Mouse (Mus musculus) spleen, postnatal 4 days (tissue): Measurements from ENCODE around the gene Nmrk2.
"Not testable (repeated sequence)": the region's sequence is repeated elsewhere in the genome, so short reads cannot be mapped to it uniquely, and the experiment has no call there.

Experiments
- DNase-seq, 2 experiments: peaks; one replicate each; pipeline ENCODE4 v3.0.0; 2022; ENCODE audit warnings: low spot score in 2 of 2

Nmrk2 gene

DNA sequence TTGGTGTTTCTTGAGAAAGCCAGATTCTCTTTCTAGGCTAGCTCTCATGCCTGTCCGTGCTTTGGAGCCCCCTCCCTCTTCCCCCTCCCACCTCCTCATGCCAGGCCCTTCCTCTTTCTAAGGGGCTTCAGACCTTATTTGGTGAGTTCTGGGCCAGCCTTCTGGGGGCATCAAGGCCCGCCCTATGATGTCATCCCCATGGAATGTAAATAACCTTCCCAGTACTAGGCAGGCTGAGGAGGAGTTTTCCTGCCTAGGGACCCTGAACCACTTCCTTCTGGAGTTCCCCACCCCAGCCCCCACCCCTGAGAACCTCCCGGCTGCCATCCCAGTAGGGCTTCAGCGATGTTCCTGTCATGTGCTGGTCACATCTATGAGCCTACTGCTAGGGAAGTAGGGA is 17.1 kb downstream of the Nmrk2 start:
- DNase-seq: no peak

DNA sequence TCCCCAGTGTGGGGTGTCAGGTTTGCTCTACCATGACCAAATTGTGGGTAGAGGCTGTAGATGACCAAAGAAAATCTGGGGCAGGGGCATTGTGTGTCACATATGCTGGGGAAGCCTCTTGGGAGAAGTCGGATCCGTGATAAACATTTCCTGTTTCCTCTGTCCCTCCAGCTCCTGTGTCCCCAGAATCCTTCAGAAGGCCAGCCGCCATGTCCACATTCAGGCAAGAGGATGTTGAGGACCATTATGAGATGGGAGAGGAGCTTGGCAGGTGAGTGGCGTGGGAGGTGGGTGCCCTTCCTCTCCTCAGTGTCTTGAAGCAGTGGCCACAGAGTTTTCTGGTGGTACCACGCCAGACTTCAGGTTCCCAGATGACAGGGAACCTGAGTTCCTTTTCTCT is 18.0 kb downstream of the Nmrk2 start, which contains the start of gene 4930442H23Rik:
4930442H23Rik (minus strand) TSS at position 45 of the 400 bp plus-strand sequence.
- DNase-seq: no peak

DNA sequence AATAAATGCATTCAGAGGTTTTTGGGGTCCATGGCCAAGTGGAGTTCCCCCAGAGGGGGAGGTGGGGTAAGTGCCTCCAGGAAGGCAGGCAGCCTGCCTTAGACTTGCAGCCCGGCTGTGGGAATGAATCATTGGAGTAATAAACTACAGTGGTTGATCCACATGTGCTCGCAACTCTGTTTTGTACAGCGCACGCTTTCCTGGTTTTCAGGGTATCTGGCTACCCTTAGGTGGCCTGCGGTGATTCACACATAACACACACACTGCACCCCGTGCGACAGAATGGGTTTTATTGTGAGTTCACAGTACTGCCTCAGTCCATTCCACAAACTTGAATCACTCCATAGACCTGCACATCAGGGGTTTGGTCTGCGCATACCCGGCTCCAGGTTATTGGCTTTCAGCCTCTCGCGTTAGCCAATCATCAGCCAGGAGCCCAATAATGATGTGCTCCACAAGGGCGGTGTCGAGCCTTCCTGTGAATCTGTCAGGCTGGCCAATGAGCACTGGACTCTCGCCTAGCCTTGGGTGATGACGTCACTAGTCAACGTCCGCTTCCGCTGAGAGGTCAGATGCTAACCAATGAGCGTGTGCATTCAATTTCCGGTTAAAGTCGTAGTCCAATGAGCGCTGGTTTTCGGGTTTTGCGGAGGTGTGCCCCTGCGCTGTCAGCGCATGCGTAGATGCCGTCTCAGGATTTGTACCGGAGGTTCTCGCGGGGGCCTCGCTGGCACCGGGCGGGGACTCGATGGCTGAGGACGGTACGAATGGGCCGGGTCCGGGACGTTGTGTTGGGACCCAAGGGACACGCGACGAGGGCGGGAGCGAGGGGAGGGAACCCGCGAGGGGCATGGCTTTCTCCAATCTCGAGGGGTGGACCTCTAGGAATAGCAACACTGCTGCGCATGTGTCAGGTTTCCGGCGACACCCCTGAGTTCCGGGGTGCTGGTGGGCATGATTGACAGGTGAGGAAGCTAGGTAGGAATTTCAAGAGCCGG is 19.2 kb downstream of the Nmrk2 start, which contains the start of gene Dapk3:
Dapk3 (plus strand) TSS at position 670 of the 998 bp plus-strand sequence.
- peak; percentile 93 to 96 for DNase-seq

DNA sequence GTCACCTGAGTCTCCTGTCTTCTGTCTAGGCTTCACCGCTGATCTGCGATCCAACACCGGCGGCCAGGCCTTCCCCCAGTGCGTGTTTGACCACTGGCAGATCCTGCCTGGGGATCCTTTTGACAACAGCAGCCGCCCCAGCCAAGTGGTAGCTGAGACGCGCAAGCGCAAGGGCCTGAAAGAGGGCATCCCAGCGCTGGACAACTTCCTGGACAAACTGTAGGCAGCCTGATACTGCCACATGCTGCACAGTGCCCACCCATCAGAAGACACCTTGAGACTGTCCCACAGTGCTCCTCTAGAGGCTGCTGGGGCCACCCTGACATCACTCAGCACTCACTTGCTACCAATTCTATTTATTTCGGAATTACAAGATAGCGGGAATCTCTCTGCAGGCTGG is 20.0 kb downstream of the Nmrk2 start:
- not testable (repeated sequence) for DNase-seq

DNA sequence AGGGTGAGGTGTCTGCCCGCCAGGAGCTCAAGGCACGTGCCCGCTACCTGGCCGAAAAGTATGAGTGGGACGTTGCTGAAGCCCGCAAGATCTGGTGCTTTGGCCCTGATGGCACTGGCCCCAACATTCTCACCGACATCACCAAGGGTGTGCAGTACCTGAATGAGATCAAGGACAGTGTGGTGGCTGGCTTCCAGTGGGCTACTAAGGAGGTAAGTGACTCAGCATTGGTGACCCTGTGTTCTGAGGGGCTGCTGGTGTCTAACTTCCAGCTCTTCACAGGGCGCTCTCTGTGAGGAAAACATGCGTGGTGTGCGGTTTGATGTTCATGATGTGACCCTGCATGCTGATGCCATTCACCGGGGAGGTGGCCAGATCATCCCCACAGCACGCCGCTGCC is 20.9 kb downstream of the Nmrk2 start:
- DNase-seq: no peak

DNA sequence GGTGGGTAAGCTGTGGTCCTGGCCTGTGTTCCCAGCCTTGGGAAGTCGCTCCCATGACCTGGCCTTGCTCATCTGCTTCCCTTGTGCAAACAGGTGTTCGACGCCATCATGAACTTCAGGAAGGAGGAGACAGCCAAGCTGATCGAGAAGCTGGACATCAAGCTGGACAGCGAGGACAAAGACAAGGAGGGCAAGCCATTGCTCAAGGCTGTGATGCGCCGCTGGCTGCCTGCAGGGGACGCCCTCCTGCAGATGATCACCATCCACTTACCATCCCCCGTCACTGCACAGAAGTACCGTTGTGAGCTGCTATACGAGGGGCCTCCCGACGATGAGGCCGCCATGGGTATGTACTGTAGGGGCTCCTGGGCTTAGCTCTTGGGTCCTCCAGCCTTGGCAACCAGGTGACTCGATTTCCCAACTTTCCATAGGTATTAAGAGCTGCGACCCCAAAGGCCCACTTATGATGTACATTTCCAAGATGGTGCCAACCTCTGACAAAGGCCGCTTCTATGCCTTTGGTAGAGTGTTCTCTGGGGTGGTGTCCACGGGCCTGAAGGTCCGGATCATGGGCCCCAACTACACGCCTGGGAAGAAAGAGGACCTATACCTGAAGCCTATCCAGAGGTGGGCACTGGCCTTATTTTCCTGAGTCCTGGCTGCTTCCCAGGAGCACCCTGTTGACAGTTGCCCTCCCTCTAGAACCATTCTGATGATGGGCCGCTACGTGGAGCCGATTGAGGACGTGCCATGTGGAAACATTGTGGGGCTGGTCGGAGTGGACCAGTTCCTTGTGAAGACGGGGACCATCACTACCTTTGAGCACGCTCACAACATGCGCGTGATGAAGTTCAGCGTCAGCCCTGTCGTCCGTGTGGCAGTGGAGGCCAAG is 22.2 kb downstream of the Nmrk2 start:
- DNase-seq: no peak

DNA sequence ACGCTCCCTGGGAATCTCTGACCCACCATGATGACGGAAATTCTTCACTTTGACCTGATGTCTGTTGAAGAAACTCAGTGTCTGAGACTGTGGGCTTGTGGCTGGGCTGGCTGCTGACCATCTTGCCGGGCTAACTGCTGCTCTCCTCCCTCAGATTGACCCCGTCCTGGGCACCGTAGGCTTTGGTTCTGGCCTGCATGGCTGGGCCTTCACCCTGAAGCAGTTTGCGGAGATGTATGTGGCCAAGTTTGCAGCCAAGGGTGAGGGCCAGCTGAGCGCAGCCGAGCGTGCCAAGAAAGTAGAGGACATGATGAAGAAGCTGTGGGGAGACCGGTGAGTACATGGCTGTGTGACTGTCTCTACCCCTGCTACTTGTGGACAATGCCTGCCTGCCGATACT is 22.9 kb downstream of the Nmrk2 start:
- DNase-seq: no peak

DNA sequence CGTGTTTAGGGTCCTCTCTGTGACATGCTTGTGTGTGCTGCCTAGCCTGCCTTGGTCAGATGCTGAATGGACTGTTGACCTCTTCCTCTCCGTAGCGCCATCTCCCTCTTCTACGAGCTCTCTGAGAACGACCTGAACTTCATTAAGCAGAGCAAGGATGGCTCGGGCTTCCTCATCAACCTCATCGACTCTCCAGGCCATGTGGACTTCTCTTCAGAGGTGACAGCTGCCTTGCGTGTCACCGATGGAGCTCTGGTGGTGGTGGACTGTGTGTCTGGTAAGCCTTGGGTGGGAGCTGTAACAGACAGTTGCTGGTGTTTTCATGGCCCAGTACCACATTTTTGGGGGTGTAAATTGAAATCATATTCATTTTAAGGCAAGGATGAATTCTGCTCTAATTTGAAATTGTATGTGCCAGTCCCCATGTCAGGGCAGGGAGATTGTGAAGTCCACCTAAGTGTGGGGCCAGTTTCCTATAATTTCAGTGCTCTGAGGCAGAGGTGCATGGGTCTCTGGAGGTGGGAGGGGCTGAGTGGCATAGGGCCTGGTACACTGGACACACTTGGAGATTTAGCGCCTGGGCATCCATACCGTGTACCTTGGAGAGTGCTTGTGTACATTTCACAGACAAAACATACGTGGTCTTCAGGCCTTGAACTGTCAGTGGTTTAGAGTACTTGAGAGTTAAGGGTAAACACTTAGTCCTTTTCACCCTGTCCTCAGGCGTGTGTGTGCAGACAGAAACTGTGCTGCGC is 23.7 kb downstream of the Nmrk2 start:
- peak; percentile 69 to 89 for DNase-seq

DNA sequence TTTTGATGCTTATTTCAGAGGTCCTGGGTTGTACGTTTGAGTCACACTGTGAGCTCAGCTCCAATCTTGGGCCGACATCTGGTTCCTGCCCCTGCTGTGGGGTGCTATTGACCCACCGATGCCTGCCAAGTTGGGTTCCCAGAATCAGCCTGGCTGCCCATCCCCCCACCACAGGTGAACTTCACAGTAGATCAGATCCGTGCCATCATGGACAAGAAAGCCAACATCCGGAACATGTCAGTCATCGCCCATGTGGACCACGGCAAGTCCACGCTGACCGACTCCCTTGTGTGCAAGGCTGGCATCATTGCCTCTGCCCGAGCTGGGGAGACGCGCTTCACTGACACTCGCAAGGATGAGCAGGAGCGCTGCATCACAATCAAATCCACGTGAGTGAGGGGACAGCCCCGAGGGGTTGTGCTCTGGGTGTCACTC is 24.3 kb downstream of the Nmrk2 start:
- no peak for DNase-seq

DNA sequence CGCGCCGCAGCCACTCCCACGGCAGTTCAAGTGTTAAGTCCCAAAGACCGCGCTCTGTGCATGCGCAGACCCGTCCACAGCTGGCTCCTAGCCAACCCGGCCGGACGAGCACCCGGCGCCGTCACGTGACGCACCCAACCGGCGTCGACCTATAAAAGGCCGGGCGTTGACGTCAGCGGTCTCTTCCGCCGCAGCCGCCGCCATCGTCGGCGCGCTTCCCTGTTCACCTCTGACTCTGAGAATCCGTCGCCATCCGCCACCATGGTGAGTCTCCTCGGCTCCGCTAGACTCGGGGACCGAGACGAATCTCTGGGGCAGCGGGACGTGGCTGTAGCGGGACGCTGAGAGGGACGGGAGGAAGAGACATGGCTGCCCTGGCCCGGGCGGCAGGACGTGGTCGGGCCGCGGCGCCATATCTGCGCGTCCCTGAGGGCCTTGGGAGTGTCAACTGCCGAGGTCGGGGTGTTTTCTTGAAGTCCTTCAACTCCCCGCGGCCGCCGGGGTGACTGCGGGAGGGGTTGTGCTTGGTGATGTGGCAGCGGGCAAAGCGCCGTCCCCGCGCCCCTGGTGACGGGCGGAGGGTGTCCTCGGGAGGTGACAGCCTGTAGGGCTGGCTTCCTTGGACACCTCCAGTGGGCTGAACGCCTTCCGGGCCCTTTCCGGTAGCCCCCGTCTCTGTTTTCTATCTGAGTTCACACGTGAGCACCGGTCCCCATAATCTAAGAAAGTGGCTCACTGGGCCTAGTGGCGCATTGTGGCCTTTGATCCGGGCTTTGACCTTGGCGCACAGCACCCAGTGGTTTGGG is 25.2 kb downstream of the Nmrk2 start, which contains the start of gene Eef2:
Eef2 (plus strand) TSS at position 166 of the 806 bp plus-strand sequence.
- peak; percentile 100 for DNase-seq

DNA sequence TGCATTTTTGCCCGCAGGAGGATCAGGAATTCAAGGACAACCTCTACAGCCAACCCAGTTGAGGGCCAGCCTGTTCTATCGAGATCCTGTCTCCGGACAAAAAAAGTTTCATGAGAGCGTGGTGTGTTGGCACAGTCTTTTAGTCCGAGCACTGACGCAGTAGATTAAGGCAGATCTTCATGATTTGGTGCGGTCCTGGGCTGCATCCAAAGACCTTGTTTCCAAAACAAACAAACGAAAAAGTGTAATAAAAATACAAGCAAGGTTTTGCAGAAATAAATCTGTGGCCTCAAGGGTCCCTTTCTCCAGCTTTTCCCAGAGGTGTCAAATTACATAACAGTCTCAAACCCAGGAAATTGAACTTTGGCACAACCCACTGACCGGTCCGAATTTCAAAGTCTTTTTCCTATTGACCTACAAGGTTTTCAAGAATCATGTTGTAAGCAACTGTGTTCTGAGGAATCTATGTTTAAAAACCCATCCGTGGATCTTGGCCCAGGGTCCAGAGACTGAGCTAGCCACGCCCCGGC is 25.9 kb downstream of the Nmrk2 start:
- no peak for DNase-seq

DNA sequence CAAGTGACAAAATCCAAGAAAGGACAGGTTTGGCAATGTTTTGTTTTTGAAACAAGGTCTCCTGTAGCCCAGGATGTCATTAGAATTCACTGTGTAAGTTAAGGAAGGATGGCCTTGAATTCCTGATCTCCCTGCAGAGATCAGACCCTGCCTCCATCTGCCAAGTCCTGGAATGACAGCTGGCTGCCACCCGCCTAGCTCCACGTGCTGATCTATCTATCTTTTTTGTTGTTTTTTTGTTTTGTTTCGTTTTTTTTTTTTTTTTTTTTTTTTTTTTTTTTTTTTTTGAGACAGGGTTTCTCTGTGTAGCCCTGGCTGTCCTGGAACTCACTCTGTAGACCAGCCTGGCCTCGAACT is 26.5 kb downstream of the Nmrk2 start:
- DNase-seq: not testable (repeated sequence)

DNA sequence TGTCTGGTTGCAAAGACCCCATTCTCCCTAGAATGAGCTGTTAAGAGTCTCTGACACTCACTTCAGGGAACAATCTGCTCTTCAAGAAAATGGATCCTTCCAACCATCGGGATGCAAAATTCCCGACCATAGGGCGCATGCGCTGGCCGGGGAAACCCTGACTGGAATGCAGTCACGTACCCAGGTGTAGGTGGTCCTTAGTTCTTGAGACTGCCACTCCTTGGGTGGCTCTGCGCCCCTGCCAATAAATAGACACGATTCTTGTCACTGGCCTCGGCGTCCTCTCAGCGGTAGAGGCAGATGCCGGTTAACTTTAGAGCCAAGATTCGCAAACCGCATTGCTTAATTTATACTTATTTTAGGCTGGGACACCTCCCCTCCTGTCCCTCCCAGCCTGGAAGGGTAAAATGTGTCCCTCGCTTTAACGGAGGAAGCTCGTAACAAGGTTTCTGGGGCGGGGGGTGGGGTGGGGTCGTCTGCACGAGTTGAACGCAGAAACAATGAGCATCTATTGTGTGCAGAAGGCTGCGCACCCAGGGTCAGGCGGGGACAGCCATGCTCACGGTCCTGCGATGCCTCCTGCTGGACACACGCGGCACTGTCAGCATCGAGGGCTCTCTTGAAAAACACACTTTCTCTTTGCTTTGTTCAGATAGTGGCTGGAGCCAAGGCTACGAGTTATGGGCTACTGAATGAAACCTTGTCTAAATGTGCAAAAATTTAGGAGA is 27.1 kb downstream of the Nmrk2 start:
- DNase-seq: peak; percentile 91 to 97

DNA sequence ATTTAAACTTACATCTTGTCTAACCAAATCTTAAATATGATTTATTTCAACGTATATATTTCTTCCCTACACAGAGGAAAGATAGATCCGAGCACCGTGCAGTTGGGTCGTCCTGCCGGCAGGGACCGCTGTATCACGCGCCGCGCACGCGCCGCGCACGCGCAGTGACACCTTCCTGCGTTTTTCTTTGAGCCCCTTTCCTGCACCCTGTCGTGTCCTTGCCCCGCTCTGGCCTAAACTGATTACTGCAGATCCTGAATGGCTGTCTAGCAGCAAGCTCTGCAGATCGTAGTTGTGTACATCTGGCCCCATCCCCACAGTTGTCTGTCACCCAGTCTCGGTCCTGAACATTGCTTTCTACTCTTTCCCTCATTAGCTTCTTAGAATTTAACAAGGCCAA is 28.7 kb downstream of the Nmrk2 start:
- peak; percentile 83 to 94 for DNase-seq

DNA sequence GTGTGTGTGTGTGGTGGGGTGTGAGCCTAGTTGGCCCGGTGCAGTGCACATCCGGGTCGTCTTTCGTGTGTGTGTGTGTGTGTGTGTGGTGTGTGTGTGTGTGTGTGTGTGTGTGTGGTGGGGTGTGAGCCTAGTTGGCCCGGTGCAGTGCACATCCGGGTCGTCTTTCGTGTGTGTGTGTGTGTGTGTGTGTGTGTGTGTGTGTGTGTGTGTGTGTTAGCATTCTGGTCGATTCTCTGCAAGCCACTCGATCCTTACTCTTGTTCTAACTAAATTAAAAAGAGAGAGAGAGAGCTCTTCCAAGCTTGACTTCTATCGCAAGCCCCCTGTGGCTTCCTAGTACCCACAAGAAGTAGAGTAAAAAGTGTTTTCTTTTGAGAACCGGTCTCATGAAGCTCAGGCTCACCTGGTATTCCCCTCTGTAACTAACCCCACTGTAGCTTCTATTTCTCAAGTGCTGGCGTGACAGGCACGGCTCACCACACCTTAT is 32.4 kb downstream of the Nmrk2 start:
- DNase-seq: not testable (repeated sequence)

DNA sequence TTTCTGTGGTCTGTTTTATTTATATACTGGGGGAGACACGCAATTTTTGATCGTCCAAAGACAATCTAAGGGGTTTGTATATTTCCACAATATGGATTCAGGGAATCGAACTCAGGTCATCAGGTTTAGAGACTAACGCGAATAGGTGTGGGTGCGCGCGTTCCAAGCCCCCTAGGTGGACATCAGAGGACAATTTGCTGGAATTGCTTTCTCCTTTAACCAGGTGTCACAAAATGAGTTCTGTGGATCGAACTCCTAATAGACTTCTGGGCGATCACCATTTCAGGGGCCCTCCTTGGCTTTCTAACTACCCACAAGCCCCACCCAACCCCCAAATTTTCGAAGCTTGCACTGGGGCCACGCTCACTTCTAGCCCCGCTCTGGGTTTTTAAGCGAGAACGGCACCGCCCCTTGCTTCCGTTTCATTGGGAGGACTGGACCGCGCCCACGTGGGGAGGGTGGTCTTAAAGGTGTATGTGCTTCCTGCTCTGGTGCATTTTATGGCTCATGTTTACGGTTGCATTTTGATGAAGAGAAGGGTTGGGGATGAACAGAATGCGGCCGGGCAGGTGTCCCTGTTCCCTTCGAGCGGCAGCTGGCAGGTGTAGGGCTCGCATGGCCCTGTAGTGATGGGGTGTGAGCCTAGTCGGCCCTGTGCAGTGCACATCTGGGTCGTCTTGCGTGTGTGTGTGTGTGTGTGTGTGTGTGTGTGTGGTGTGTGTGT is 33.2 kb downstream of the Nmrk2 start:
- DNase-seq: peak; percentile 88 to 92

DNA sequence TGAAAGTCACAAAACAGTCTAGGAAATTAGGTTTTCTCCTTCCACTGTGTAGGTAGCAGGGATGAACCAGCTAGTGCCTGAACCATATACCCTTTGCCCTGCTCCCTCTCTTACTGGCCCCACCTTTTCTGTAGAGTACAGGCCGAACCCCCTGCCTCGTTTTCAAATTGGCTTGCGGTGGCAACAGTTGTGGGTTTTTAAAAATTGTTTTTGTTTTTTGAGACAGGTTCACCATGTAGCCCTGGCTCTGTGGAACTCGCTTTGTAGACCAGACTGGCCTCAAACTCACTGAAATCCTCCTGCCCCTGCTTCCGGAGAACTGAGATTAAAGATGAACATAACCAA is 33.8 kb downstream of the Nmrk2 start:
- DNase-seq: no peak

DNA sequence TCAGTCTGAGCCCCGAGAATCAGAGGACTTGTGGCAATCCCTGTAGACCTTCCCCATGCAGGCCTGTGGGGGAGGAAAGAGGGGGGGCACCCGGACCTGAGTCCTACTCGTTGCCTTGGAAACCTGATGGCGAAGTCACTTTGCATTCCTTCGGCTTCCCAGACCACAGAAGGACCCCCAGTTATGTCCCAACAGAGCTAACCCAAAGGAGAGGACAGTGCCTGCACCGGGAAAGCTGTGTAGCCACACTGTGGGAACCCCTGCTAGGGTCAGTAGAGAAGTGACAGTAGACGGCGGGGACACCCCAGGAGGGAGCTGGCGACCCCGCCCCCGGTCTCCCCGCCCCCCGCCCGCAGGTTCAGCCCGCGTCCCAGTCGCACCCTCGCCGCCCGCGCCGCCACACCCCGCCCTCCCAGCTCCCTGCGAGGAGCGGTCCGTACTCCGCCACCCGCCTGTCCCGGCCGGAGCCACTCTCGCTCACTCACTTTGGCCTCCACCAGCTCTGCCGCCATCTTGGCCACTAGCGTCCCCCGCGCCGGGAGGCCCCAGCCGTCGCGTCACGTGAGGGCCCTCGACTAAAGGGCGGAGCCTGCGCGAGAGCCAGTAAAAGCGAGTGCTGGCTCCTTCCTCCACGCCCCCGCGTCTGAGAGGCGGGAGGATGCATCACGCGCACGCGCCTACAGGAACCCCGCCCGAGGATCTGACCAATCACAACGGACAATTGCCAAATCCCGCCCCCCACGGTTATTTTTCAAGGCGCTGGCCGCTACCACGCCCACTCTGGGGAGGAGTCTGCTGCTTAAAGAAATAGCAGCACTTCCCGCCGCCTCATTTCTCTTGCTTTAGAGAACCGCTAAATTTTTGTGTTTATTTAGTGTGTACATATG is 34.4 kb downstream of the Nmrk2 start, which contains the start of gene Pias4:
Pias4 (minus strand) TSS at position 724 of the 887 bp plus-strand sequence.
- DNase-seq: peak; percentile 100
